Mouse (Mus musculus) lung, adult 2 months (tissue): ENCODE data around the gene Zyx.
A peak's percentile ranks its signal among the peaks of the same experiment; 100 is the strongest.

Source experiments
- CTCF ChIP-seq: fragments of 200-500 bp; IDR thresholded peaks from 2 replicates; pipeline ENCODE4 v1.5.1; 2011; ENCODE audit warnings: mild to moderate bottlenecking, low read length, control low read depth; ENCODE audit not compliant: insufficient read depth
- POLR2A ChIP-seq: fragments of 200-500 bp; IDR thresholded peaks from 2 replicates; pipeline ENCODE4 v1.6.1; 2011; ENCODE audit warnings: low read depth, mild to moderate bottlenecking, control low read depth, low read length, borderline replicate concordance; ENCODE audit errors: extremely low read depth

DNA sequence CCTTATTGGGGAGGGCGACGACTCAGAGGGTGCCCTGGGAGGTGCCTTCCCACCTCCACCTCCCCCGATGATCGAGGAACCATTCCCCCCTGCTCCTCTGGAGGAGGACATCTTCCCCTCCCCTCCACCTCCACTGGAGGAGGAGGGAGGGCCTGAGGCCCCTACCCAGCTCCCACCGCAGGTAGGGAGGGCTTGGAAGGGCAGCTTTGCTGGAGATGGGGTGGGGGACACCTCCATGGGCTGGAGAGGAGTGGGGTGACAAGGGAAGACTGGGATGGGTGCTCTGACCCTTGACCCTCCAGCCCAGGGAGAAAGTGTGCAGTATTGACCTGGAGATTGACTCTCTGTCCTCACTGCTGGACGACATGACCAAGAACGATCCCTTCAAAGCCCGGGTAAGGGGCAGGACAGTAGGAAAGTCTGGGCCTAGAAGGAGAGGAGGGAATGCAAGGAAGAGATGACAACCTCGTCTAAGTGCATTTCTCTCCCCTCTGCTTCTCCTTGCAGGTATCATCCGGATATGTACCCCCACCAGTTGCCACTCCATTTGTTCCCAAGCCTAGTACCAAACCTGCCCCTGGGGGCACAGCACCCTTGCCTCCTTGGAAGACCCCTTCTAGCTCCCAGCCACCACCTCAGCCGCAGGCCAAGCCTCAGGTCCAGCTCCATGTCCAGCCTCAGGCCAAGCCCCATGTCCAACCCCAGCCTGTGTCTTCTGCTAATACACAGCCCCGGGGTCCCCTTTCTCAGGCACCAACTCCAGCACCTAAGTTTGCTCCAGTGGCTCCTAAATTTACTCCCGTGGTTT lies 1.7 kb downstream of the Zyx start:
- TF ChIP-seq POLR2A (0 out of 2 replicates have a peak, but pooled peaks have one; percentile 38), CTCF (no peak)
